Mouse (Mus musculus) kidney, embryonic 14.5 days (tissue): ENCODE data around the gene Meaf6. TPM values are rescaled to one million over a fixed set of nuclear protein-coding genes. Genes with fewer than 3 reads are reported as not detected.
A peak's percentile ranks its signal among the peaks of the same experiment; 100 is the strongest.

Experiments
- ATAC-seq: fragments of 200-750 bp; cut with Nextera tagmentation; 2 replicates; pipeline ENCODE4 v1.8.0; 2017; ENCODE audit warnings: moderate number of reproducible peaks, mild to moderate bottlenecking, moderate TSS enrichment, moderate library complexity; ENCODE audit not compliant: low FRiP score, low TSS enrichment
- H3K27ac ChIP-seq: fragments of 300-500 bp; sonication (generic); 2 replicates; pipeline ENCODE4 v1.5.1; 2014; ENCODE audit warnings: low read depth, mild to moderate bottlenecking, low read length, moderate library complexity, mixed read lengths
- H3K27me3 ChIP-seq: fragments of 300-500 bp; sonication (generic); 2 replicates; pipeline ENCODE4 v1.6.1; 2014; ENCODE audit warnings: mild to moderate bottlenecking, low read length; ENCODE audit not compliant: control insufficient read depth, insufficient read depth
- H3K36me3 ChIP-seq: fragments of 300-500 bp; sonication (generic); 2 replicates; pipeline ENCODE4 v1.6.1; 2014; ENCODE audit warnings: low read length, mixed read lengths; ENCODE audit not compliant: control insufficient read depth, insufficient read depth
- H3K4me1 ChIP-seq: fragments of 300-500 bp; sonication (generic); 2 replicates; pipeline ENCODE4 v1.6.1; 2014; ENCODE audit warnings: low read length, mixed read lengths; ENCODE audit not compliant: control insufficient read depth, insufficient read depth
- H3K4me2 ChIP-seq: fragments of 300-500 bp; sonication (generic); replicated peaks from 2 replicates; pipeline ENCODE4 v1.6.1; 2014; ENCODE audit warnings: low read depth, mild to moderate bottlenecking, low read length
- H3K4me3 ChIP-seq: fragments of 300-500 bp; sonication (generic); 2 replicates; pipeline ENCODE4 v1.5.1; 2014; ENCODE audit warnings: mild to moderate bottlenecking, low read length
- H3K9ac ChIP-seq: fragments of 300-500 bp; sonication (generic); 2 replicates; pipeline ENCODE4 v1.6.1; 2014; ENCODE audit warnings: low read depth, mild to moderate bottlenecking, low read length, moderate library complexity
- H3K9me3 ChIP-seq: fragments of 300-500 bp; sonication (generic); 2 replicates; pipeline ENCODE4 v1.6.1; 2016; ENCODE audit warnings: low read length; ENCODE audit not compliant: control insufficient read depth
- WGBS: fragments of 180-500 bp; shearing (Covaris S2); extraction: QIAGEN DNeasy Blood & Tissue Kit; methylation state at CpG from one replicate; pipeline ENCODE4 v1.1.7; 2014; 5-methylcytosine and 5-hydroxymethylcytosine counted together
- polyA plus RNA-seq: library from polyadenylated mRNA; unstranded; fragments of >200 nt; fragmentation: Nextera tagmentation; extraction: Ambion mirVana; gene quantifications from 2 replicates; pipeline ENCODE4 v1.2.1, GENCODE M21; 2014

Meaf6 gene
- polyA plus RNA-seq, result 64.3 and 72.1 TPM in 2 replicates

- Histone ChIP-seq H3K4me1 (0 out of 2 replicates have a peak, but pooled peaks cover 10% of the 10 kb centered on the region), H3K36me3 (peaks cover 27% of the 10 kb centered on the region), H3K27me3 (no peaks in the 10 kb centered on the region), H3K4me2 (peak within 1 kb of the TSS; percentile 89), H3K9me3 (no peaks in the 10 kb centered on the region), H3K9ac (peak within 1 kb of the TSS; percentile 91), H3K4me3 (peak within 1 kb of the TSS; percentile 90), H3K27ac (peak within 1 kb of the TSS; percentile 96)
- ATAC-seq, result peak; percentile 91
- WGBS, result 2% methylated on average over 62 of the region's 63 CpGs
These were observed at the start of gene Meaf6 for GRCm38 (mm10) chr4:125084403-125085345. Gene Meaf6, plus strand, starts transcription at chr4:125085134.

GRCm38 (mm10) chr4:125044454-125044853 is 40.5 kb upstream of the Meaf6 start:
- H3K36me3 ChIP-seq, result peaks cover 96% of the 10 kb centered on the region
- H3K9me3 ChIP-seq, result no peaks in the 10 kb centered on the region

GRCm38 (mm10) chr4:125055385-125055784 is 29.5 kb upstream of the Meaf6 start:
- no peak overlapping the region for H3K4me3 ChIP-seq
- ATAC-seq, result no peak
- H3K9ac ChIP-seq, result no peak overlapping the region
- H3K27me3 ChIP-seq, result no peaks in the 10 kb centered on the region
- H3K4me1 ChIP-seq, result no peaks in the 10 kb centered on the region
- no peaks in the 10 kb centered on the region for H3K9me3 ChIP-seq
- WGBS, result 91% methylated on average over 9 of the region's 9 CpGs
- H3K36me3 ChIP-seq, result peaks cover 60% of the 10 kb centered on the region
- H3K27ac ChIP-seq, result no peak overlapping the region
- H3K4me2 ChIP-seq, result no peak overlapping the region

More at GRCm38 (mm10) chr4:125044454-125044853, 40.5 kb upstream of the Meaf6 start:
- Histone ChIP-seq H3K9ac (no peak overlapping the region), H3K4me2 (no peak overlapping the region), H3K4me3 (no peak overlapping the region), H3K4me1 (no peaks in the 10 kb centered on the region), H3K27me3 (no peaks in the 10 kb centered on the region), H3K27ac (no peak overlapping the region)
- 89% methylated on average over 7 of the region's 7 CpGs for WGBS
- no peak for ATAC-seq

- peaks cover 50% of the 10 kb centered on the region for H3K36me3 ChIP-seq
- no peaks in the 10 kb centered on the region for H3K27me3 ChIP-seq
- no peak overlapping the region for H3K9ac ChIP-seq
- no peaks in the 10 kb centered on the region for H3K4me1 ChIP-seq
- no peak overlapping the region for H3K4me3 ChIP-seq
- WGBS, result 87% methylated on average over 4 of the region's 4 CpGs
- H3K4me2 ChIP-seq, result no peak overlapping the region
- H3K9me3 ChIP-seq, result no peaks in the 10 kb centered on the region
- no peak for ATAC-seq
- H3K27ac ChIP-seq, result no peak overlapping the region
These were observed 28.5 kb upstream of the Meaf6 start for GRCm38 (mm10) chr4:125056476-125056875.

- H3K9me3 ChIP-seq, result no peaks in the 10 kb centered on the region
- no peak overlapping the region for H3K4me3 ChIP-seq
- H3K27me3 ChIP-seq, result no peaks in the 10 kb centered on the region
- H3K4me2 ChIP-seq, result no peak overlapping the region
- no peak overlapping the region for H3K27ac ChIP-seq
- H3K36me3 ChIP-seq, result peaks cover 42% of the 10 kb centered on the region
- H3K4me1 ChIP-seq, result no peaks in the 10 kb centered on the region
- no peak overlapping the region for H3K9ac ChIP-seq
- no peak for ATAC-seq
- WGBS, result 66% methylated on average over 3 of the region's 3 CpGs
These were observed 27.7 kb upstream of the Meaf6 start for GRCm38 (mm10) chr4:125057273-125057672.

GRCm38 (mm10) chr4:125058033-125058432 is 26.9 kb upstream of the Meaf6 start:
- Histone ChIP-seq H3K9me3 (no peaks in the 10 kb centered on the region), H3K36me3 (peaks cover 35% of the 10 kb centered on the region), H3K4me3 (no peak overlapping the region), H3K4me1 (no peaks in the 10 kb centered on the region), H3K4me2 (no peak overlapping the region), H3K9ac (no peak overlapping the region), H3K27ac (no peak overlapping the region), H3K27me3 (no peaks in the 10 kb centered on the region)
- WGBS, result 54% methylated on average over 5 of the region's 5 CpGs
- no peak for ATAC-seq

- H3K4me3 ChIP-seq, result peak overlapping the region; percentile 20; the same call in 1 of the 2 replicates
These were observed 25.9 kb upstream of the Meaf6 start for GRCm38 (mm10) chr4:125059025-125059424.

GRCm38 (mm10) chr4:125063829-125064228 is 21.1 kb upstream of the Meaf6 start:
- H3K27ac ChIP-seq, result no peak overlapping the region
- no peak overlapping the region for H3K9ac ChIP-seq
- H3K4me2 ChIP-seq, result no peak overlapping the region
- H3K9me3 ChIP-seq, result no peaks in the 10 kb centered on the region
- peaks cover 8% of the 10 kb centered on the region for H3K4me1 ChIP-seq
- H3K36me3 ChIP-seq, result peaks cover 7% of the 10 kb centered on the region; the same call in 1 of the 2 replicates
- H3K27me3 ChIP-seq, result no peaks in the 10 kb centered on the region
- no peak overlapping the region for H3K4me3 ChIP-seq
- 70% methylated on average over 8 of the region's 8 CpGs for WGBS
- ATAC-seq, result no peak

More at GRCm38 (mm10) chr4:125059025-125059424, 25.9 kb upstream of the Meaf6 start:
- no peaks in the 10 kb centered on the region for H3K4me1 ChIP-seq
- H3K27ac ChIP-seq, result no peak overlapping the region
- peaks cover 25% of the 10 kb centered on the region for H3K36me3 ChIP-seq
- H3K27me3 ChIP-seq, result no peaks in the 10 kb centered on the region
- H3K4me2 ChIP-seq, result peak overlapping the region; percentile 42
- peak; percentile 89 for ATAC-seq
- 1% methylated on average over 8 of the region's 8 CpGs for WGBS
- 0 out of 2 replicates have a peak overlapping the region, but pooled peaks have one; percentile 12 for H3K9ac ChIP-seq
- H3K9me3 ChIP-seq, result no peaks in the 10 kb centered on the region
